Mouse (Mus musculus): ENCODE results near the gene Nol10.
"Not testable (repeated sequence)": the region's sequence is repeated elsewhere in the genome, so short reads cannot be mapped to it uniquely, and the experiment has no call there.

Nol10 gene

GRCm38 (mm10) chr12:17464550-17464949, 116.3 kb downstream of the Nol10 start:
- DNase-seq, result not testable (repeated sequence)

GRCm38 (mm10) chr12:17466791-17467190, 118.5 kb downstream of the Nol10 start:
- DNase-seq, result no peak

- peak; percentile 60 for DNase-seq
Measured at GRCm38 (mm10) chr12:17468359-17468758, 120.1 kb downstream of the Nol10 start.

- DNase-seq, result peak; percentile 23
Measured at GRCm38 (mm10) chr12:17469869-17470268, 121.6 kb downstream of the Nol10 start.

- DNase-seq, result not testable (repeated sequence)
Measured at GRCm38 (mm10) chr12:17470528-17470927, 122.3 kb downstream of the Nol10 start.

GRCm38 (mm10) chr12:17471405-17471804, 123.1 kb downstream of the Nol10 start:
- DNase-seq, result peak; percentile 36

- DNase-seq, result no peak
Measured at GRCm38 (mm10) chr12:17473128-17473527, 124.9 kb downstream of the Nol10 start.

- DNase-seq, result no peak
Measured at GRCm38 (mm10) chr12:17473862-17474261, 125.6 kb downstream of the Nol10 start.

GRCm38 (mm10) chr12:17474681-17475080, 126.4 kb downstream of the Nol10 start:
- DNase-seq, result no peak

- DNase-seq, result no peak
Measured at GRCm38 (mm10) chr12:17475146-17475545, 126.9 kb downstream of the Nol10 start.

- DNase-seq, result no peak
Measured at GRCm38 (mm10) chr12:17478196-17478595, 129.9 kb downstream of the Nol10 start.

- no peak for DNase-seq
Measured at GRCm38 (mm10) chr12:17478856-17479255, 130.6 kb downstream of the Nol10 start.

All from kidney, postnatal 10 days (tissue).